Mouse (Mus musculus): ENCODE measurements around the gene Acat2. TPM values are rescaled to one million over a fixed set of nuclear protein-coding genes. Genes with fewer than 3 reads are reported as not detected.
A peak's percentile ranks its signal among the peaks of the same experiment; 100 is the strongest.
"Not testable (repeated sequence)": the region's sequence is repeated elsewhere in the genome, so short reads cannot be mapped to it uniquely, and the experiment has no call there.

Gene Acat2
- polyA plus RNA-seq, 1 experiment from 2014 or later: 137 TPM

- 83% methylated on average over 5 of the region's 5 CpGs for WGBS
- Histone ChIP-seq H3K4me1 (ENCODE audit: control insufficient read depth, insufficient read depth, low read length) (no peaks in the 10 kb centered on the region), H3K9ac (ENCODE audit: low read length) (no peak overlapping the region), H3K36me3 (ENCODE audit: control insufficient read depth, insufficient read depth, low read length) (no peaks in the 10 kb centered on the region), H3K4me3 (replicated peaks; ENCODE audit: low read length) (no peak overlapping the region), H3K27ac (ENCODE audit: low read length) (no peak overlapping the region), H3K4me2 (ENCODE audit: low read depth, low read length) (no peak overlapping the region), H3K9me3 (replicated peaks; ENCODE audit: control insufficient read depth, low read length) (no peaks in the 10 kb centered on the region), H3K27me3 (ENCODE audit: control insufficient read depth, insufficient read depth, low read length) (no peaks in the 10 kb centered on the region)
- no peak for ATAC-seq (ENCODE audit: insufficient read depth, low FRiP score)
Observed at GRCm38 (mm10) chr17:12997890-12998289, 37.3 kb upstream of the Acat2 start.

- H3K27ac ChIP-seq (ENCODE audit: low read length): no peak overlapping the region
- H3K9me3 ChIP-seq (replicated peaks; ENCODE audit: control insufficient read depth, low read length): no peaks in the 10 kb centered on the region
- no peak for ATAC-seq (ENCODE audit: insufficient read depth, low FRiP score)
- H3K4me2 ChIP-seq (ENCODE audit: low read depth, low read length): no peak overlapping the region
- no peak overlapping the region for H3K4me3 ChIP-seq (replicated peaks; ENCODE audit: low read length)
- no peak overlapping the region for H3K9ac ChIP-seq (ENCODE audit: low read length)
- H3K4me1 ChIP-seq (ENCODE audit: control insufficient read depth, insufficient read depth, low read length): no peaks in the 10 kb centered on the region
- no peaks in the 10 kb centered on the region for H3K36me3 ChIP-seq (ENCODE audit: control insufficient read depth, insufficient read depth, low read length)
- H3K27me3 ChIP-seq (ENCODE audit: control insufficient read depth, insufficient read depth, low read length): no peaks in the 10 kb centered on the region
- 28% methylated on average over 3 of the region's 3 CpGs for WGBS
Observed at GRCm38 (mm10) chr17:12996345-12996744, 35.8 kb upstream of the Acat2 start.

- no peak for ATAC-seq (ENCODE audit: insufficient read depth, low FRiP score)
- Histone ChIP-seq H3K9me3 (replicated peaks; ENCODE audit: control insufficient read depth, low read length) (no peaks in the 10 kb centered on the region), H3K4me1 (ENCODE audit: control insufficient read depth, insufficient read depth, low read length) (peaks cover 7% of the 10 kb centered on the region; the same call in 1 of the 2 replicates), H3K9ac (ENCODE audit: low read length) (peak within 1 kb of the TSS; percentile 100), H3K36me3 (ENCODE audit: control insufficient read depth, insufficient read depth, low read length) (no peaks in the 10 kb centered on the region), H3K4me3 (replicated peaks; ENCODE audit: low read length) (peak within 1 kb of the TSS; percentile 99), H3K27ac (ENCODE audit: low read length) (peak within 1 kb of the TSS; percentile 100), H3K27me3 (ENCODE audit: control insufficient read depth, insufficient read depth, low read length) (no peaks in the 10 kb centered on the region), H3K4me2 (ENCODE audit: low read depth, low read length) (peak within 1 kb of the TSS; percentile 76)
- 72% methylated on average over 1 of the region's 1 CpGs for WGBS
Observed at GRCm38 (mm10) chr17:12994069-12994468, 33.5 kb upstream of the Acat2 start, which contains the start of gene Wtap. TSS of gene Wtap (minus strand) at chr17:12994169.

- under 1% methylated on average over 50 of the region's 51 CpGs for WGBS
- Histone ChIP-seq H3K4me3 (replicated peaks; ENCODE audit: low read length) (peak overlapping the region; percentile 99), H3K9me3 (replicated peaks; ENCODE audit: control insufficient read depth, low read length) (no peaks in the 10 kb centered on the region), H3K4me1 (ENCODE audit: control insufficient read depth, insufficient read depth, low read length) (peaks cover 11% of the 10 kb centered on the region), H3K27me3 (ENCODE audit: control insufficient read depth, insufficient read depth, low read length) (no peaks in the 10 kb centered on the region), H3K4me2 (ENCODE audit: low read depth, low read length) (peak overlapping the region; percentile 76), H3K9ac (ENCODE audit: low read length) (peak overlapping the region; percentile 100), H3K27ac (ENCODE audit: low read length) (peak overlapping the region; percentile 100), H3K36me3 (ENCODE audit: control insufficient read depth, insufficient read depth, low read length) (no peaks in the 10 kb centered on the region)
- peak; percentile 92 for ATAC-seq (ENCODE audit: insufficient read depth, low FRiP score)
Observed at GRCm38 (mm10) chr17:12992470-12992991, 32.0 kb upstream of the Acat2 start.

- peak overlapping the region; percentile 100 for H3K27ac ChIP-seq (ENCODE audit: low read length)
- peak overlapping the region; percentile 93 for H3K4me2 ChIP-seq (ENCODE audit: low read depth, low read length)
- peak overlapping the region; percentile 100 for H3K9ac ChIP-seq (ENCODE audit: low read length)
- no peaks in the 10 kb centered on the region for H3K9me3 ChIP-seq (replicated peaks; ENCODE audit: control insufficient read depth, low read length)
- ATAC-seq (ENCODE audit: insufficient read depth, low FRiP score): peak; percentile 96
- peaks cover 11% of the 10 kb centered on the region for H3K4me1 ChIP-seq (ENCODE audit: control insufficient read depth, insufficient read depth, low read length)
- no peaks in the 10 kb centered on the region for H3K27me3 ChIP-seq (ENCODE audit: control insufficient read depth, insufficient read depth, low read length)
- no peaks in the 10 kb centered on the region for H3K36me3 ChIP-seq (ENCODE audit: control insufficient read depth, insufficient read depth, low read length)
- under 1% methylated on average over 76 of the region's 84 CpGs for WGBS
- H3K4me3 ChIP-seq (replicated peaks; ENCODE audit: low read length): peak overlapping the region; percentile 99
Observed at GRCm38 (mm10) chr17:12991635-12992358, 31.2 kb upstream of the Acat2 start.

GRCm38 (mm10) chr17:12991194-12991634 lies 30.7 kb upstream of the Acat2 start:
- H3K9ac ChIP-seq (ENCODE audit: low read length): peak overlapping the region; percentile 100
- H3K36me3 ChIP-seq (ENCODE audit: control insufficient read depth, insufficient read depth, low read length): no peaks in the 10 kb centered on the region
- H3K27ac ChIP-seq (ENCODE audit: low read length): peak overlapping the region; percentile 100
- H3K4me1 ChIP-seq (ENCODE audit: control insufficient read depth, insufficient read depth, low read length): peaks cover 11% of the 10 kb centered on the region
- no peaks in the 10 kb centered on the region for H3K9me3 ChIP-seq (replicated peaks; ENCODE audit: control insufficient read depth, low read length)
- no peaks in the 10 kb centered on the region for H3K27me3 ChIP-seq (ENCODE audit: control insufficient read depth, insufficient read depth, low read length)
- peak overlapping the region; percentile 93 for H3K4me2 ChIP-seq (ENCODE audit: low read depth, low read length)
- no peak for ATAC-seq (ENCODE audit: insufficient read depth, low FRiP score)
- 2% methylated on average over 12 of the region's 12 CpGs for WGBS
- peak overlapping the region; percentile 99 for H3K4me3 ChIP-seq (replicated peaks; ENCODE audit: low read length)

- peak overlapping the region; percentile 100 for H3K9ac ChIP-seq (ENCODE audit: low read length)
- peak overlapping the region; percentile 100 for H3K27ac ChIP-seq (ENCODE audit: low read length)
- no peaks in the 10 kb centered on the region for H3K9me3 ChIP-seq (replicated peaks; ENCODE audit: control insufficient read depth, low read length)
- H3K4me2 ChIP-seq (ENCODE audit: low read depth, low read length): peak overlapping the region; percentile 93
- WGBS: 44% methylated on average over 8 of the region's 8 CpGs
- peak overlapping the region; percentile 99 for H3K4me3 ChIP-seq (replicated peaks; ENCODE audit: low read length)
- no peaks in the 10 kb centered on the region for H3K36me3 ChIP-seq (ENCODE audit: control insufficient read depth, insufficient read depth, low read length)
- no peak for ATAC-seq (ENCODE audit: insufficient read depth, low FRiP score)
- H3K27me3 ChIP-seq (ENCODE audit: control insufficient read depth, insufficient read depth, low read length): no peaks in the 10 kb centered on the region
- H3K4me1 ChIP-seq (ENCODE audit: control insufficient read depth, insufficient read depth, low read length): peaks cover 11% of the 10 kb centered on the region
Observed at GRCm38 (mm10) chr17:12990567-12991145, 30.1 kb upstream of the Acat2 start.

GRCm38 (mm10) chr17:12988096-12988495 lies 27.5 kb upstream of the Acat2 start:
- 92% methylated on average over 8 of the region's 8 CpGs for WGBS
- not testable (repeated sequence) for H3K27me3 ChIP-seq (ENCODE audit: control insufficient read depth, insufficient read depth, low read length); H3K27ac ChIP-seq (ENCODE audit: low read length); H3K36me3 ChIP-seq (ENCODE audit: control insufficient read depth, insufficient read depth, low read length); H3K4me3 ChIP-seq (replicated peaks; ENCODE audit: low read length); ATAC-seq (ENCODE audit: insufficient read depth, low FRiP score); H3K4me2 ChIP-seq (ENCODE audit: low read depth, low read length); H3K9ac ChIP-seq (ENCODE audit: low read length); H3K9me3 ChIP-seq (replicated peaks; ENCODE audit: control insufficient read depth, low read length)
- peaks cover 11% of the 10 kb centered on the region for H3K4me1 ChIP-seq (ENCODE audit: control insufficient read depth, insufficient read depth, low read length)

- WGBS: 77% methylated on average over 2 of the region's 2 CpGs
- Histone ChIP-seq H3K4me2 (ENCODE audit: low read depth, low read length) (no peak overlapping the region), H3K27me3 (ENCODE audit: control insufficient read depth, insufficient read depth, low read length) (no peaks in the 10 kb centered on the region), H3K9me3 (replicated peaks; ENCODE audit: control insufficient read depth, low read length) (no peaks in the 10 kb centered on the region), H3K4me3 (replicated peaks; ENCODE audit: low read length) (no peak overlapping the region), H3K9ac (ENCODE audit: low read length) (no peak overlapping the region), H3K4me1 (ENCODE audit: control insufficient read depth, insufficient read depth, low read length) (peaks cover 3% of the 10 kb centered on the region; the same call in 1 of the 2 replicates), H3K36me3 (ENCODE audit: control insufficient read depth, insufficient read depth, low read length) (peaks cover 9% of the 10 kb centered on the region), H3K27ac (ENCODE audit: low read length) (no peak overlapping the region)
- ATAC-seq (ENCODE audit: insufficient read depth, low FRiP score): no peak
Observed at GRCm38 (mm10) chr17:12983988-12984387, 23.4 kb upstream of the Acat2 start.
